Mouse (Mus musculus): ENCODE data around the gene Amotl1. TPM values are rescaled to one million over a fixed set of nuclear protein-coding genes. Genes with fewer than 3 reads are reported as not detected.

Gene Amotl1
- 1.3 and 1.9 TPM in 2 replicates for polyA plus RNA-seq (2021; fragmentation: Nextera tagmentation)
- long read RNA-seq, experiment 1, partial matches to known transcripts = 1 of 11 reads
- long read RNA-seq, experiment 1, other reads (novel, unspliced or antisense) = 10 of 11 reads
- long read RNA-seq, experiment 2, partial matches to known transcripts = 4 of 25 reads
- long read RNA-seq, experiment 2, other reads (novel, unspliced or antisense) = 21 of 25 reads

DNA sequence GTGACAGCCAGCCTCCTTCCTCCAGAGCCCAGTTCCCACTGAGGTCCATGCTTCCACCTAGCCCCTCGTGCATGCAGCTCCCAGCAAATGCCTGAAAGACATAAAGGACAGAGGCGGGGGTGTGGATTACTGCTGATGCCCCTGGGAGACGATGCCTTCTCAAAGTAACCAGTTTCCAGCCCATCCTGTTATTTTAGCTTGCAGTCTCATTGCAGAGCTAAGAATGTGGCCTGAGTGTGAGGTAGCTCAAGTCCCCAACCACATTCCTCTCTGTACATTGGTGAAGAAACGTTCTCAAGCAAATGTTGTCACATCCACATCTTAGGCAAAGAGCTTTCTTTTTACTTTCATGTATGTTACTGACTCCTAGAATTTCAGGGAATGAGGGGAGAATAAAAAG lies at the start of gene Amotl1:
Gene Amotl1 (minus strand): TSS at position 101 of the 400 bp plus-strand sequence.

GRCm38 (mm10) chr9:14500023-14500915 lies 144.6 kb downstream of the Amotl1 start, which contains the start of the genes Kdm4d and Cwc15:
Gene Kdm4d, minus strand, starts transcription at chr9:14500482.
Gene Cwc15, plus strand, starts transcription at chr9:14500617.

Other genes with a start within 250 kb of the Amotl1 start
- gene Kdm4d, start 144.6 kb downstream of the Amotl1 start, polyA plus RNA-seq (2021; fragmentation: Nextera tagmentation) = 0.84 and 0.88 TPM in 2 replicates
- 172 and 175 TPM in 2 replicates for gene Cwc15, start 144.4 kb downstream of the Amotl1 start, polyA plus RNA-seq (2021; fragmentation: Nextera tagmentation)
- gene Piwil4, start 95.7 kb upstream of the Amotl1 start, polyA plus RNA-seq (2021; fragmentation: Nextera tagmentation) = 0.06 TPM in 1 of 2 replicates, not detected in the other
- 0.14 and 0.16 TPM in 2 replicates for gene Fut4, start 107.3 kb upstream of the Amotl1 start, polyA plus RNA-seq (2021; fragmentation: Nextera tagmentation)
- 7.3 and 10.0 TPM in 2 replicates for gene 1700012B09Rik, start 126.0 kb upstream of the Amotl1 start, polyA plus RNA-seq (2021; fragmentation: Nextera tagmentation)
- gene Mre11a, start 139.6 kb upstream of the Amotl1 start, polyA plus RNA-seq (2021; fragmentation: Nextera tagmentation) = 3.6 and 5.1 TPM in 2 replicates
- gene Ankrd49, start 139.8 kb upstream of the Amotl1 start, polyA plus RNA-seq (2021; fragmentation: Nextera tagmentation) = 9.6 and 9.8 TPM in 2 replicates
- gene Gpr83, start 215.2 kb upstream of the Amotl1 start, polyA plus RNA-seq (2021; fragmentation: Nextera tagmentation) = 10.3 and 12.3 TPM in 2 replicates